ENCODE assay signal across 8 mouse cellular contexts in the genomic region with DNA sequence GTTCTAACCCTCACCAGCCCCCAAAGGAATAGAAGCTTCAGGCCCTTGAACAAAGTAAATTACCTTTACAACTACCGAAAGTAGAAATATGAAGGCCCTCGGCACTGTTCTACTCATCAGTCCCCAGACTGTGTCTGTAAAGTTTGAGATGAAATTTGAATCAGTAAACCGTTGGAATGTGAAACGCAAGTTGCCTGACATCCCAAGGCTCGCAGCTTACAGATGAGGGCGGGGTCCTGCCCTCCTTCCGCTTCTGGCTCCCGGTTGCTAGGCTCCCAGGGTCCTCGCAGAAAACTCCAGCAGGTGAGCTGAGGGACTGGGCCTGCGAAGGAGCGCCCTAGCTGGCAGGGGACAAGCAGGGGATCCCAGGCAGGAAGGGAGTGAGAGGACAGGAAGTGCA. TPM values are rescaled to one million over a fixed set of nuclear protein-coding genes. Genes with fewer than 3 reads are reported as not detected.
DNase-seq lines count a peak whose midpoint lies in the region; ATAC-seq and TF ChIP-seq lines count a peak whose summit lies in the region.

TSS of gene Agbl2 (plus strand) at position 270 of the 400 bp plus-strand sequence.

- TF ChIP-seq POLR2A in olfactory bulb, adult 2 months (IDR thresholded peaks at IDR 0.05; ENCODE audit: insufficient read depth, low read depth, low read length) = no peak

- H3K4me1 ChIP-seq in forebrain, embryonic 12.5 days = peaks cover 14% of the 10 kb centered on the region
- H3K4me1 ChIP-seq in hindbrain, embryonic 13.5 days (replicated peaks) = peaks cover 12% of the 10 kb centered on the region
- H3K4me1 ChIP-seq in liver, postnatal 0 days (ENCODE audit: insufficient read depth) = peaks cover 4% of the 10 kb centered on the region; the same call in 1 of the 2 replicates
- peaks cover 12% of the 10 kb centered on the region for H3K4me1 ChIP-seq in olfactory bulb, adult 2 months (ENCODE audit: control insufficient read depth, insufficient read depth, low read length)

- peaks cover 34% of the 10 kb centered on the region for H3K36me3 ChIP-seq in forebrain, embryonic 12.5 days (replicated peaks)
- peaks cover 34% of the 10 kb centered on the region for H3K36me3 ChIP-seq in hindbrain, embryonic 13.5 days
- peaks cover 30% of the 10 kb centered on the region for H3K36me3 ChIP-seq in liver, postnatal 0 days (replicated peaks; ENCODE audit: insufficient read depth, low read length)

- peak within 1 kb of the TSS; percentile 72 for H3K4me2 ChIP-seq in forebrain, embryonic 12.5 days
- peak within 1 kb of the TSS; percentile 57 for H3K4me2 ChIP-seq in hindbrain, embryonic 13.5 days
- peak within 1 kb of the TSS; percentile 78 for H3K4me2 ChIP-seq in liver, postnatal 0 days (ENCODE audit: low read depth, low read length)

- no peaks in the 10 kb centered on the region for H3K9me3 ChIP-seq in forebrain, embryonic 12.5 days
- no peaks in the 10 kb centered on the region for H3K9me3 ChIP-seq in hindbrain, embryonic 13.5 days
- no peaks in the 10 kb centered on the region for H3K9me3 ChIP-seq in liver, postnatal 0 days (ENCODE audit: low read length)

- ATAC-seq in CD4-positive, CD25-positive, alpha-beta regulatory T cell, adult 4 months = no peak
- ATAC-seq in forebrain, embryonic 12.5 days (ENCODE audit: low FRiP score) = peak; percentile 40
- ATAC-seq in hindbrain, embryonic 13.5 days (ENCODE audit: low FRiP score) = peak; percentile 48
- ATAC-seq in liver, postnatal 0 days = peak; percentile 3; the same call in 1 of the 2 replicates

- peak within 1 kb of the TSS; percentile 35 for H3K4me3 ChIP-seq in forebrain, embryonic 12.5 days (replicated peaks)
- peak within 1 kb of the TSS; percentile 32 for H3K4me3 ChIP-seq in hindbrain, embryonic 13.5 days
- H3K4me3 ChIP-seq in liver, postnatal 0 days (ENCODE audit: low read depth, low read length) = peak within 1 kb of the TSS; percentile 52
- peak within 1 kb of the TSS; percentile 42 for H3K4me3 ChIP-seq in olfactory bulb, adult 2 months (ENCODE audit: insufficient read depth, low read depth, low read length)

- WGBS in forebrain, embryonic 12.5 days = 4% methylated on average over 11 of the region's 11 CpGs
- 3% methylated on average over 11 of the region's 11 CpGs for WGBS in hindbrain, embryonic 13.5 days
- WGBS in liver, postnatal 0 days (ENCODE audit: insufficient replicate concordance) = 7% methylated on average over 11 of the region's 11 CpGs
- WGBS in olfactory bulb, adult 2 months = 12% methylated on average over 11 of the region's 11 CpGs

- no peak for TF ChIP-seq CTCF in liver, postnatal 0 days (IDR thresholded peaks at IDR 0.05; ENCODE audit: low read depth)
- no peak for TF ChIP-seq CTCF in olfactory bulb, adult 2 months (IDR thresholded peaks at IDR 0.05; ENCODE audit: insufficient read depth, low read depth, low read length)

- DNase-seq in CD4-positive, CD25-positive, alpha-beta regulatory T cell, adult 2 months (ENCODE audit: low read depth, low spot score) = peak; percentile 16
- peak; percentile 14 for DNase-seq in adrenal gland, postnatal 25 days
- DNase-seq in liver, postnatal 0 days = peak; percentile 18
- DNase-seq in layer of hippocampus, adult 8-10 months (ENCODE audit: low spot score in 2 of 2) = no peak

- no peak within 1 kb of the TSS for H3K27ac ChIP-seq in forebrain, embryonic 12.5 days
- H3K27ac ChIP-seq in hindbrain, embryonic 13.5 days = no peak within 1 kb of the TSS
- H3K27ac ChIP-seq in liver, postnatal 0 days (ENCODE audit: low read depth) = no peak within 1 kb of the TSS
- no peak within 1 kb of the TSS for H3K27ac ChIP-seq in olfactory bulb, adult 2 months (ENCODE audit: insufficient read depth, low read depth, low read length)

- peak within 1 kb of the TSS; percentile 47 for H3K9ac ChIP-seq in forebrain, embryonic 12.5 days
- H3K9ac ChIP-seq in hindbrain, embryonic 13.5 days = peak within 1 kb of the TSS; percentile 40
- H3K9ac ChIP-seq in liver, postnatal 0 days (replicated peaks) = peak within 1 kb of the TSS; percentile 44

- H3K27me3 ChIP-seq in forebrain, embryonic 12.5 days = peaks cover 15% of the 10 kb centered on the region
- H3K27me3 ChIP-seq in hindbrain, embryonic 13.5 days = peaks cover 16% of the 10 kb centered on the region
- H3K27me3 ChIP-seq in liver, postnatal 0 days (ENCODE audit: insufficient read depth, low read length) = peaks cover 6% of the 10 kb centered on the region; the same call in 1 of the 2 replicates

- no peak for TF ChIP-seq EP300 in liver, postnatal 0 days (IDR thresholded peaks at IDR 0.05; ENCODE audit: low read depth)

RNA-seq across cellular contexts. Expression of gene Agbl2, which starts in this region (rescaled TPM):
- polyA plus RNA-seq in CD4-positive, CD25-positive, alpha-beta regulatory T cell, adult 4 months (2017; shearing (Covaris generic)) = not detected
- 0.67 and 1.5 TPM in 2 replicates for total RNA-seq in adrenal gland, postnatal 25 days (2021)
- 0.69 and 0.82 TPM in 2 replicates for polyA plus RNA-seq in forebrain, embryonic 12.5 days (2016; fragmentation: Nextera tagmentation; extraction: Ambion mirVana)
- 0.78 and 1.7 TPM in 2 replicates for polyA plus RNA-seq in hindbrain, embryonic 13.5 days (2015; fragmentation: Nextera tagmentation; extraction: Ambion mirVana)
- 0.06 TPM in 1 of 2 replicates, not detected in the other for polyA plus RNA-seq in liver, postnatal 0 days (2015; fragmentation: Nextera tagmentation; extraction: Ambion mirVana)
- not detected in 2 replicates for polyA plus RNA-seq in olfactory bulb, adult 2 months (2012; ENCODE audit: insufficient read depth, insufficient read length, low replicate concordance, missing spikeins)
- 1 to 10 TPM; 1.1 to 2.0 (median 1.5) TPM for total RNA-seq in layer of hippocampus, adult 8-10 months (2022)

Comparison
In these comparisons a context has a peak if more than half of its experiments do, and no peak if none do; other contexts are left out.
1. Peak in ATAC-seq, H3K4me3 ChIP-seq, H3K9ac ChIP-seq and H3K4me2 ChIP-seq in forebrain, embryonic 12.5 days; RNA of the gene not detected or under 1 TPM.
2. Peak in DNase-seq, ATAC-seq, H3K4me3 ChIP-seq, H3K9ac ChIP-seq and H3K4me2 ChIP-seq in liver, postnatal 0 days; RNA of the gene not detected or under 1 TPM.
3. DNase-seq: peak in CD4-positive, CD25-positive, alpha-beta regulatory T cell, adult 2 months (single experiment) and adrenal gland, postnatal 25 days (single experiment); none in layer of hippocampus, adult 8-10 months (0 of 2).
4. Peak in every context shown above with its lines, with median percentiles within 50 percentile points of each other: H3K4me2 ChIP-seq, H3K4me3 ChIP-seq and H3K9ac ChIP-seq.